Comparison of ENCODE assay signal across 15 mouse cellular contexts in genomic region chr4:142064582-142065228, GRCm38 (mm10). TPM values are rescaled to one million over a fixed set of nuclear protein-coding genes. Genes with fewer than 3 reads are reported as not detected.
DNase-seq lines count a peak whose midpoint lies in the region; ATAC-seq and TF ChIP-seq lines count a peak whose summit lies in the region.
"Had no signal": no experiment of that assay in that cellular context is flagged by ENCODE, and none has a peak within 500 bp of the region (broad histone marks: within the 10 kb centered on the region; RNA-seq: fewer than 3 reads in every experiment).

No protein-coding gene starts in this region.

- H3K27me3 ChIP-seq in liver, postnatal 0 days (ENCODE audit: insufficient read depth, low read length) = no peaks in the 10 kb centered on the region
- 0 out of 2 replicates have a peak, but pooled peaks cover 4% of the 10 kb centered on the region for H3K27me3 ChIP-seq in liver, embryonic 11.5 days (replicated peaks; ENCODE audit: control insufficient read depth, insufficient read depth, low read length)
- H3K27me3 ChIP-seq in stomach, embryonic 16.5 days (ENCODE audit: control insufficient read depth, insufficient read depth, low read length) = no peaks in the 10 kb centered on the region
- H3K27me3 ChIP-seq: neural tube, embryonic 12.5 days had no signal

- no peak for TF ChIP-seq CTCF in liver, postnatal 0 days (IDR thresholded peaks at IDR 0.05; ENCODE audit: low read depth)

- no peaks in the 10 kb centered on the region for H3K9me3 ChIP-seq in liver, postnatal 0 days (ENCODE audit: low read length)
- no peaks in the 10 kb centered on the region for H3K9me3 ChIP-seq in liver, embryonic 11.5 days (ENCODE audit: control insufficient read depth, low read length)
- H3K9me3 ChIP-seq in stomach, embryonic 16.5 days (replicated peaks; ENCODE audit: control insufficient read depth, low read length) = no peaks in the 10 kb centered on the region
- H3K9me3 ChIP-seq: midbrain, embryonic 12.5 days; neural tube, embryonic 12.5 days had no signal

- WGBS in liver, postnatal 0 days (ENCODE audit: insufficient replicate concordance) = 81% methylated on average over 11 of the region's 11 CpGs
- WGBS in liver, embryonic 11.5 days = 83% methylated on average over 11 of the region's 11 CpGs
- 83% methylated on average over 11 of the region's 11 CpGs for WGBS in stomach, embryonic 16.5 days

- peak overlapping the region; percentile 44; the same call in 1 of the 2 replicates for H3K27ac ChIP-seq in liver, postnatal 0 days (ENCODE audit: low read depth)
- no peak overlapping the region for H3K27ac ChIP-seq in liver, embryonic 11.5 days (ENCODE audit: low read depth, low read length)
- peak overlapping the region; percentile 84; the same call in 1 of the 2 replicates for H3K27ac ChIP-seq in stomach, embryonic 16.5 days (ENCODE audit: low read length)
- H3K27ac ChIP-seq: midbrain, embryonic 12.5 days; neural tube, embryonic 12.5 days had no signal

- no peak for ATAC-seq in liver, postnatal 0 days
- no peak for ATAC-seq in liver, embryonic 11.5 days (replicated peaks; ENCODE audit: low FRiP score)
- ATAC-seq in stomach, embryonic 16.5 days (ENCODE audit: insufficient read depth, low FRiP score) = no peak

- TF ChIP-seq EP300 in liver, postnatal 0 days (IDR thresholded peaks at IDR 0.05; ENCODE audit: low read depth) = no peak

- peak; percentile 62 for DNase-seq in kidney, adult 11 months
- no peak for DNase-seq in kidney, postnatal 4 days
- DNase-seq in liver, postnatal 0 days = no peak
- no peak for DNase-seq in liver, embryonic 11.5 days (ENCODE audit: low spot score)
- DNase-seq in R1 (ENCODE audit: low read depth, low spot score) = peak; percentile 78
- no peak for DNase-seq in layer of hippocampus, adult 9-11 months
- DNase-seq: adrenal gland, postnatal 25 days; cerebellum, adult 11-12 months; cerebellum, postnatal 36 days; gastrocnemius, postnatal 10 days; thymus, postnatal 4 days had no signal

- H3K4me3 ChIP-seq in liver, postnatal 0 days (ENCODE audit: low read depth, low read length) = no peak overlapping the region
- H3K4me3 ChIP-seq in liver, embryonic 11.5 days (ENCODE audit: low read depth, low read length) = no peak overlapping the region
- no peak overlapping the region for H3K4me3 ChIP-seq in stomach, embryonic 16.5 days (replicated peaks; ENCODE audit: low read length)
- H3K4me3 ChIP-seq: midbrain, embryonic 12.5 days; neural tube, embryonic 12.5 days had no signal

- H3K36me3 ChIP-seq in liver, postnatal 0 days (replicated peaks; ENCODE audit: insufficient read depth, low read length) = no peaks in the 10 kb centered on the region
- H3K36me3 ChIP-seq in liver, embryonic 11.5 days (ENCODE audit: control insufficient read depth, insufficient read depth, low read length) = no peaks in the 10 kb centered on the region
- H3K36me3 ChIP-seq in stomach, embryonic 16.5 days (ENCODE audit: control insufficient read depth, insufficient read depth, low read length) = no peaks in the 10 kb centered on the region
- H3K36me3 ChIP-seq: midbrain, embryonic 12.5 days; neural tube, embryonic 12.5 days had no signal

- H3K4me1 ChIP-seq in liver, postnatal 0 days (ENCODE audit: insufficient read depth) = peaks cover 46% of the 10 kb centered on the region
- H3K4me1 ChIP-seq in liver, embryonic 11.5 days (replicated peaks; ENCODE audit: control insufficient read depth, insufficient read depth, low read length) = peaks cover 20% of the 10 kb centered on the region
- H3K4me1 ChIP-seq in stomach, embryonic 16.5 days (ENCODE audit: control insufficient read depth, insufficient read depth, low read length) = peaks cover 67% of the 10 kb centered on the region

- no peak overlapping the region for H3K9ac ChIP-seq in liver, postnatal 0 days (replicated peaks)
- H3K9ac ChIP-seq in liver, embryonic 11.5 days (ENCODE audit: low read depth, low read length) = no peak overlapping the region
- no peak overlapping the region for H3K9ac ChIP-seq in stomach, embryonic 16.5 days (ENCODE audit: low read length)
- H3K9ac ChIP-seq: lung, embryonic 14.5 days; midbrain, embryonic 12.5 days; neural tube, embryonic 12.5 days had no signal

- no peak overlapping the region for H3K4me2 ChIP-seq in liver, postnatal 0 days (ENCODE audit: low read depth, low read length)
- H3K4me2 ChIP-seq in liver, embryonic 11.5 days = no peak overlapping the region
- no peak overlapping the region for H3K4me2 ChIP-seq in stomach, embryonic 16.5 days (ENCODE audit: low read depth, low read length)
- H3K4me2 ChIP-seq: lung, embryonic 14.5 days; midbrain, embryonic 12.5 days; neural tube, embryonic 12.5 days had no signal

RNA-seq across cellular contexts. Expression of gene Tmem51, which starts 19.4 kb away (rescaled TPM):
- polyA plus RNA-seq in liver, postnatal 0 days (2015; fragmentation: Nextera tagmentation; extraction: Ambion mirVana) = 13.7 and 15.7 TPM in 2 replicates
- 16.7 and 17.7 TPM in 2 replicates for polyA plus RNA-seq in liver, embryonic 11.5 days (2014; fragmentation: Nextera tagmentation; extraction: Ambion mirVana)
- polyA plus RNA-seq in stomach, embryonic 16.5 days (2015; fragmentation: Nextera tagmentation; extraction: Ambion mirVana) = 79.2 and 87.9 TPM in 2 replicates

RNA-seq across cellular contexts. Expression of gene Fhad1, which starts 49.8 kb away (rescaled TPM):
- polyA plus RNA-seq in liver, postnatal 0 days (2015; fragmentation: Nextera tagmentation; extraction: Ambion mirVana) = 0.71 and 1.0 TPM in 2 replicates
- 0.69 and 1.8 TPM in 2 replicates for polyA plus RNA-seq in liver, embryonic 11.5 days (2014; fragmentation: Nextera tagmentation; extraction: Ambion mirVana)
- polyA plus RNA-seq in stomach, embryonic 16.5 days (2015; fragmentation: Nextera tagmentation; extraction: Ambion mirVana) = 5.3 and 5.8 TPM in 2 replicates

Comparison
In these comparisons a context has a peak if more than half of its experiments do, and no peak if none do; other contexts are left out.
1. DNase-seq: peak in kidney, adult 11 months (single experiment) and R1 (single experiment); none in kidney, postnatal 4 days (0 of 2), liver, postnatal 0 days (single experiment), liver, embryonic 11.5 days (single experiment) and layer of hippocampus, adult 9-11 months (single experiment).